Mouse (Mus musculus) cerebellum, postnatal 25 days (tissue): Measurements from ENCODE around the gene Cabp4.
"Not testable (repeated sequence)": the region's sequence is repeated elsewhere in the genome, so short reads cannot be mapped to it uniquely, and the experiment has no call there.

ENCODE experiments used
- DNase-seq, 2 experiments: peaks; one replicate each; pipeline ENCODE4 v3.0.0; 2021; ENCODE audit warnings: mixed read lengths in 2 of 2

Cabp4 gene

GRCm38 (mm10) chr19:4146366-4147021 is 2.7 kb upstream of the Cabp4 start:
- peak in 1 of 2 experiments; percentile 17 for DNase-seq

DNA sequence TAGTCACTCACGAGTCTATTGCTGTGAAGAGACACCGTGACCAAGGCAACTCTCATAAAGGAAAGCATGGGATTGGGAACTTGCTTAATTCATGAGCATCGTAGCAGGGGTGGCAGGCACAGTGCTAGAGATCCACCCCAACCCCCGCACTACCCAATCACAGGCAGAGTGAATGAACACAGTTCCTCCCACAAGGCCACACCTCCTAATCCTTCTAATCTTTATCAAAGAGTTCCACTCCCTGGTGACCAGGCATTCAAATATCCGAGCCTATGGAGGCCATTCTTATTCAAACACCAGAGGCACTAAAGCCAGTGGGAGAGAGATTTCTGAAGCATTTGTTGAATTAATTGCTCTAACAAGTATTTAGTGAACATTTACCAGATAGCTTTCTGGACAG is 2.1 kb upstream of the Cabp4 start:
- DNase-seq = no peak

DNA sequence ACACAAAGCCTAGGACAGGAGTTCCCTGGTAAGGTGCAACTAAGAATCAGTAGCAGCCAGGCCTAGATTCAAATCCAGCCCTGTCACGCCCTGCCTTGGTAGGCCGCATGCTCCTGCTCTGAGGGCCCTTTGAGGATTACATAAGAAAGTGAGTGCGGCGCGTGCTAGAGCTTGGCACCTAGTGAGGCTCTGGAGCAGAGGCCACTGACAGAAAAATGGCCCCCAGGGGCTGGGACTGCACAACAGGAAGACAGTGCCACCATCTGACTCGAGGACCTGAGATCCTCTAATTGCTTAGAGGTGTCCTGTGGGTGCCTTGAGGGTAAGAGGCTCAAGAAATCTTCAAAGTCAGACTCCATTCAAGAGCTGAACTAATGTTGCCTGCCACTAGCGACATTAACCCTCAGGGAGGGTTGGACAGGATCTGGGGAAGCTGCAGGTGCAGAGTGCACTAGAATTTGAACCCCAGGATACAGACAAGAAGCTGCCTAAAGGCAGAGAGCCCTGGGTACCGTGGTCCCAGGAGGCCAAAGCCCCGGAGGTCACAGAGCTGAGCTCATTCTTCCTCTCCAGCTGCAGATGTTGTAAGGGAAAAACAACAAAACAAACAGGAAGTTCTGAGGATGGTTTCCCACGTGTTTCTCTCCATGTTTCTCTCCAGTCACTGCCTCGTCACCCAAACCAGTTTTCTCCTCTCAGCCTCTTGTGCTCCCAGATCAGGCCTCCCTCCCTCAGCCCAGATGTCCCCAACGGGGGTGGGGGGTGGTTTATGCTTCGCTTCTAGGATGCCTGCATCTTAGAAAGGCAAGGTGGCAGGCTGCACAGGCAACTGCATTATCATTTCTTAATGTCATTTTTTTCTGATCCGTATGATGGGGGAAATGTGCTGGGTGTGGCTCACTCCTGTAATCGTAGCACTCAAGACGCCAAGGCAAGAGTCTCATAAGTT is 991 bp upstream of the Cabp4 start:
- DNase-seq = no peak

DNA sequence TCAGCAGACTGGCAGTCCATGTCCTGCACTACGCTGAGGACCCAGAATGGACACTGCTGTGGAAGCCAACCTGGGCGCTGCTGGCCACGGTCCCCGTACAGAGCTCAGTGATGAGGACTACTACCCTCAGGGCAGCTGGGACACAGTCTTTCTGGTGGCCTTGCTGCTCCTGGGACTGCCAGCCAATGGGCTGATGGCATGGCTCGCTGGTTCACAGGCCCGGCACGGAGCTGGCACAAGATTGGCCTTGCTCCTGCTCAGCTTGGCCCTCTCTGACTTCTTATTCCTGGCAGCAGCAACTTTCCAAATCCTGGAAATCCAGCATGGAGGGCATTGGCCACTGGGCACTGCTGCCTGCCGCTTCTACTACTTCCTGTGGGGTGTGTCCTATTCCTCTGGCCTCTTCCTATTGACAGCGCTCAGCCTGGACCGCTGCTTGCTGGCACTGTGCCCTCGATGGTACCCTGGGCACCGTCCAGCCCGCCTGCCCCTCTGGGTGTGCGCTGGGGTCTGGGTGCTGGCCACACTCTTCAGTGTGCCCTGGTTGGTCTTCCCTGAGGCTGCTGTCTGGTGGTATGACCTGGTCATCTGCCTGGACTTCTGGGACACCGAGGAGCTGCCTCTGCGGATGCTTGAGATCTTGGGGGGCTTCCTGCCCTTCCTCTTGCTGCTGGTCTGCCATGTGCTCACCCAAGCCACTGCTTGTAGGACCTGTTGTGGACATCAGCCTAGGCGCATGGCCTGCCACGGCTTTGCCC is 1.2 kb downstream of the Cabp4 start:
- peak in 1 of 2 experiments; percentile 41 for DNase-seq

- DNase-seq = no peak
Measured at GRCm38 (mm10) chr19:4140147-4140546, 3.7 kb downstream of the Cabp4 start.

GRCm38 (mm10) chr19:4139446-4139845 is 4.4 kb downstream of the Cabp4 start, which contains the start of gene Gpr152:
TSS of gene Gpr152 (plus strand) at chr19:4139787.
- no peak for DNase-seq

GRCm38 (mm10) chr19:4137913-4138312 is 5.9 kb downstream of the Cabp4 start:
- no peak for DNase-seq

DNA sequence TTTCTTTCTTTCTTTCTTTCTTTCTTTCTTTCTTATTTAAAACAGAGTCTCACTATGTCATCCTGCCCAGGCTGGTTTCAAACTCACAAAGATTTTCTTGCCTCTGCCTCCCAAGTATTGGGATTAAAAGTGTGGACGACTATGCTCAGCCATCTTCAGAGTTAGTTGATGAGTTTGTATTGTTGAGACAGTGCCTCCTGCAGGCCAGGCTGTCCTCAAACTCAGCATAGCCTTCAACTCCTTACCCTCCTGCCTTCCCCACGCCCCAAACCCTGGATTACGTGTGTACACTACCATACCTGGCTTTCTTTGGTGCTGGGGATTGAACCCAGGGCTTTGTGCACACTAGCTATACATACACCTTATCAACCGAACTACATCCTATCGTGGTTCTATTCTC is 7.4 kb downstream of the Cabp4 start:
- DNase-seq = no peak

- DNase-seq = peak in 1 of 2 experiments; percentile 29
Measured at GRCm38 (mm10) chr19:4135963-4136345, 7.9 kb downstream of the Cabp4 start.

- DNase-seq = not testable (repeated sequence)
Measured at GRCm38 (mm10) chr19:4135229-4135962, 8.4 kb downstream of the Cabp4 start.

DNA sequence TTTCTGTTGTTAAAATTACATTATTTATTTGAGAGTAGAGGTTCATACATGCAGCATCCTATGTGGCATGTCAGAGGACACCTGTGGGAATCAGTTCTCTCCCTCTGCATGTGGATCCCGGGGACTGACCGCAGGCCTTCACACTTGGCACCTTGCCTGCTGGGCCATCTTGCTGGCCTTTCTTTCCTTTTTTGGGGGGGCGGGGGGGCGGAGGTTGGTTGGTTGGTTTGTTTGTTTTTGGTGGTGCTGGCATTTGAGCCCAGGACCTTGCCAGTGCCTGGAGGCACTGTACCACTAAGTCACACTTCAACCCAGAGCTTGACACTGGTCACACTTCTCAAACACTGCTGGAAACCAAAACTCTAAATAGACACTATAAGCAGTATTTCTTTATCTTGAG is 9.5 kb downstream of the Cabp4 start:
- peak in 1 of 2 experiments; percentile 27 for DNase-seq

GRCm38 (mm10) chr19:4131768-4132167 is 12.1 kb downstream of the Cabp4 start:
- peak in 1 of 2 experiments; percentile 21 for DNase-seq

DNA sequence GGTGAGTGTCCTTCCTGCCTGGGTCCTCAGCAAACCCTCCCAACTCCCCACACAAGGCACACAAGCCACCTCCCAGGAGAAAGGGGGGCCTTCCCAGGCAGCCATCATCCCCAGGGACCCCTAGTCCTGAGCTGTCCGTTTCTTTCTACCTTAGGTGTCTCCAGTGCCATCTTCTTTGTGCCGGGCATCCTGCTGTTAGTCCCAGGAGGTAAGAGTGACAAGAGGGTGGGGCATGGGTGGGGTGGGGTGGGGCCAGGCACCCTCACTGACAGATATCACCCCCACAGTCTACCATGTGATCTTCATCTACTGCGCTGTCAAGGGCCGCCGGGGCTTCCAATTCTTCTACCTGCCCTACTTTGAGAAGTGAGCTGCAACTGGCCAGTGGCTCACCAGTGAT is 12.8 kb downstream of the Cabp4 start:
- no peak for DNase-seq

DNA sequence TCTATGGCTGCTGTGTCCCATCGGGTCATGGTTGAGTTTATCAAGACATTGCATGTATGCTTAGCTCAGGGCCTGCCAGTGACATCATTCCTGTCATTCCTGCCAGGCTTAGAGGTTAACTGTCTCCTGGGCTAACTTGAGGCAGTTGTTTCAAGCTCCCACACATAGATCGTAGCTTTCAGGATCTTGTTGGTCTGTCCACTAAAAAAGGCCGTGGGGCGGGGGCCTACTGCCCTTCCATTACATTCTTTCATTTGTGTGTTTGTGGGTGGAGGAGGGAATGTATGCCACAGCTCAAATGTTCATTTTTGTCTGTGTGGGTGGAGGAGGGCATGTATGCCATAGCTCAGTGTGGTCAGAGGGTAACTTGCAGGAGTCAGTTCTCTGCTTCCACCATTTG is 13.7 kb downstream of the Cabp4 start:
- no peak for DNase-seq

GRCm38 (mm10) chr19:4129462-4129861 is 14.4 kb downstream of the Cabp4 start:
- peak in 1 of 2 experiments; percentile 22 for DNase-seq

DNA sequence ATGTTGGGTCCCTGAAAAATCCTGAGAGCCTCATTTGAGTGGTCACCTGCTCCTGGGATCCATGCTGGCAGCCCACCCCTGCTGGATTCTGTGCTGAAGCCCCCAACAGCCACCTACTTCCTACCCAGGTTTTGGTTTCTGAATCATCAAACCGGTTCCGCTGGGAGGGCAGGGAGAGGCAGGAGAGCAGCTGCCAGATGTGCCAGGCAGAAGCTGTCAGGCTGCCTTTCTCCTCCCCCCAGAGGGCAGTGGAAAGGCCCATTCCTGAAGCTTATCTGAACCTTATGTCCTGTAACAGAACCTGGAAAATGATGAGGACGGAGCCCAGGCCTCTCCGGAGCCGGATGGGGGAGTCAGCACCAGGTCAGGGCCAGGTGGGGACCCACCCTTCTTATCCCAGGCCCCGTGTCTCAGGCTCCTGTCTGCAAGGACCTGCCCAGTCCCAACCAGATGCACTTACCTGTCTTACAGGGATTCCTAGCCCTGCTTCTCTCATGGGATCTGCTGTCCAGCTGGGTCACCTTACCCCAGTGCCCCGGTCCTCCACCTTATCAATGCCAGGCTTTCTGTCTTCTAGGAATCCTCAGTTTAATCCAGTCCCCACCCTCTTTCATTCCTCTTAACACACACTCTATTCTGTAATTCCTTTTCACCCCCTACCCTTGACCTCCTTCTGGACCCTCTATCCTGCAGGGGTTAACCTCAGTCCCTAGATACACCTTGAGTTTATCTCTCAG is 16.9 kb downstream of the Cabp4 start:
- DNase-seq = peak; percentile 36 to 45

GRCm38 (mm10) chr19:4125741-4126696 is 17.8 kb downstream of the Cabp4 start, which contains the start of gene Aip:
TSS of gene Aip (minus strand) at chr19:4125858.
- DNase-seq = peak; percentile 98 to 99

DNA sequence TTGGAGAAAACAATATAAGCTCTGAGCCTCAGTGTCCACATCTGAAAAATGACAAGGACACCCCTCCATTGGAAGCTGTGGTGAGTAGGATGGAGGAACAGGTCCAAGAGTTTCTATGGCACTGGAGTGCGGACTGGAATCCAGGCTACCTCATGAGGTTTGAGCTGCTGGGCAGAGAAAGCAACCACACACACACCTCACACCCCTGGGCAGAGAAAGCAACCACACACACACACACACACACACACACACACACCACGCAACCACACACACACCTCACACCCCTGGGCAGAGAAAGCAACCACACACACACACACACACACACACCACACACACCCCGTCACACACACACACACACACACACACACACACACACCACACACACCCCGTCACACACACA is 18.6 kb downstream of the Cabp4 start:
- not testable (repeated sequence) for DNase-seq

GRCm38 (mm10) chr19:4124432-4124831 is 19.4 kb downstream of the Cabp4 start:
- DNase-seq = no peak
